Mouse (Mus musculus): ENCODE measurements around the gene Srrd. TPM values are rescaled to one million over a fixed set of nuclear protein-coding genes. Genes with fewer than 3 reads are reported as not detected.

The Srrd gene
- polyA plus RNA-seq, 1 experiment from 2014 or later = 30.0 TPM

GRCm38 (mm10) chr5:112300112-112300511, 42.7 kb downstream of the Srrd start:
- ATAC-seq (replicated peaks; ENCODE audit: low FRiP score, low read depth) = no peak
- DNase-seq (ENCODE audit: low spot score) = no peak
- Histone ChIP-seq H3K4me1 (replicated peaks; ENCODE audit: insufficient read depth, low read length) (peaks cover 3% of the 10 kb centered on the region; the same call in 1 of the 2 replicates), H3K27ac (no peak overlapping the region), H3K4me2 (ENCODE audit: low read length) (no peak overlapping the region), H3K36me3 (ENCODE audit: insufficient read depth, low read length) (0 out of 2 replicates have a peak, but pooled peaks cover 1% of the 10 kb centered on the region), H3K27me3 (ENCODE audit: insufficient read depth, low read length) (no peaks in the 10 kb centered on the region), H3K9me3 (replicated peaks; ENCODE audit: low read length) (no peaks in the 10 kb centered on the region), H3K9ac (ENCODE audit: low read depth, low read length) (no peak overlapping the region), H3K4me3 (replicated peaks; ENCODE audit: low read depth, low read length) (no peak overlapping the region)
- WGBS = 74% methylated on average over 2 of the region's 2 CpGs
- TF ChIP-seq CTCF (IDR thresholded peaks at IDR 0.05; ENCODE audit: low read depth) = no peak

- no peaks in the 10 kb centered on the region for H3K27me3 ChIP-seq (ENCODE audit: insufficient read depth, low read length)
- H3K4me1 ChIP-seq (replicated peaks; ENCODE audit: insufficient read depth, low read length) = peaks cover 10% of the 10 kb centered on the region; the same call in 1 of the 2 replicates
- DNase-seq (ENCODE audit: low spot score) = no peak
- H3K4me2 ChIP-seq (ENCODE audit: low read length) = no peak overlapping the region
- WGBS = 89% methylated on average over 4 of the region's 4 CpGs
- ATAC-seq (replicated peaks; ENCODE audit: low FRiP score, low read depth) = no peak
- TF ChIP-seq CTCF (IDR thresholded peaks at IDR 0.05; ENCODE audit: low read depth) = no peak
- no peak overlapping the region for H3K9ac ChIP-seq (ENCODE audit: low read depth, low read length)
- H3K4me3 ChIP-seq (replicated peaks; ENCODE audit: low read depth, low read length) = no peak overlapping the region
- H3K36me3 ChIP-seq (ENCODE audit: insufficient read depth, low read length) = no peaks in the 10 kb centered on the region
- H3K9me3 ChIP-seq (replicated peaks; ENCODE audit: low read length) = no peaks in the 10 kb centered on the region
- no peak overlapping the region for H3K27ac ChIP-seq
These were observed 43.4 kb downstream of the Srrd start for GRCm38 (mm10) chr5:112299399-112299798.

GRCm38 (mm10) chr5:112298226-112298988, 44.4 kb downstream of the Srrd start:
- no peaks in the 10 kb centered on the region for H3K9me3 ChIP-seq (replicated peaks; ENCODE audit: low read length)
- peak overlapping the region; percentile 28; the same call in 1 of the 2 replicates for H3K27ac ChIP-seq
- WGBS = 69% methylated on average over 12 of the region's 12 CpGs
- DNase-seq (ENCODE audit: low spot score) (peak; percentile 54), ATAC-seq (replicated peaks; ENCODE audit: low FRiP score, low read depth) (peak; percentile 62; the same call in 1 of the 2 replicates)
- H3K27me3 ChIP-seq (ENCODE audit: insufficient read depth, low read length) = no peaks in the 10 kb centered on the region
- no peak overlapping the region for H3K9ac ChIP-seq (ENCODE audit: low read depth, low read length)
- no peak for TF ChIP-seq CTCF (IDR thresholded peaks at IDR 0.05; ENCODE audit: low read depth)
- H3K4me1 ChIP-seq (replicated peaks; ENCODE audit: insufficient read depth, low read length) = peaks cover 11% of the 10 kb centered on the region; the same call in 1 of the 2 replicates
- no peaks in the 10 kb centered on the region for H3K36me3 ChIP-seq (ENCODE audit: insufficient read depth, low read length)
- H3K4me2 ChIP-seq (ENCODE audit: low read length) = no peak overlapping the region
- H3K4me3 ChIP-seq (replicated peaks; ENCODE audit: low read depth, low read length) = no peak overlapping the region

DNA sequence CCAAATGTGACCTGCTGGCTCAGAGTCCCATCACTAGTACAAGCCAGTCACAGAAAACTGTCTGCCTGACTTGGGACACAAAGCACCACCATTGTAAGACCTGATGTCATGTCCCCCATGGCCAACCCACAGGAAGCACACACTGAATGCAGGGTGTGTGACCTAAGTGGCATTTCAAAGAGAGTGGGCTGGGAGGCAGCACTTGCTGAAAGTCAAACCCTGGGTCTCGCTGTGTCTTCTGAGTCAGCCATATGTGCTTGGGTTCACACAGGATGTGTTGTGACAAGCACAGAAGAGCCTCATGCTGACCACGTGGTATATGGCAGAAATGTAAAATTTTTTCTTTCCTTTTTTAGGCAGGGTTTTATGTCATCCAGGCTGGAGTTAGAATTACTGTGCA, 45.6 kb downstream of the Srrd start:
- no peak overlapping the region for H3K9ac ChIP-seq (ENCODE audit: low read depth, low read length)
- no peak overlapping the region for H3K4me2 ChIP-seq (ENCODE audit: low read length)
- no peaks in the 10 kb centered on the region for H3K27me3 ChIP-seq (ENCODE audit: insufficient read depth, low read length)
- H3K36me3 ChIP-seq (ENCODE audit: insufficient read depth, low read length) = no peaks in the 10 kb centered on the region
- H3K9me3 ChIP-seq (replicated peaks; ENCODE audit: low read length) = no peaks in the 10 kb centered on the region
- peak overlapping the region; percentile 13; the same call in 1 of the 2 replicates for H3K27ac ChIP-seq
- ATAC-seq (replicated peaks; ENCODE audit: low FRiP score, low read depth) = no peak
- no peak for DNase-seq (ENCODE audit: low spot score)
- WGBS = 62% methylated on average over 2 of the region's 2 CpGs
- H3K4me3 ChIP-seq (replicated peaks; ENCODE audit: low read depth, low read length) = no peak overlapping the region
- TF ChIP-seq CTCF (IDR thresholded peaks at IDR 0.05; ENCODE audit: low read depth) = no peak
- peaks cover 13% of the 10 kb centered on the region for H3K4me1 ChIP-seq (replicated peaks; ENCODE audit: insufficient read depth, low read length)

DNA sequence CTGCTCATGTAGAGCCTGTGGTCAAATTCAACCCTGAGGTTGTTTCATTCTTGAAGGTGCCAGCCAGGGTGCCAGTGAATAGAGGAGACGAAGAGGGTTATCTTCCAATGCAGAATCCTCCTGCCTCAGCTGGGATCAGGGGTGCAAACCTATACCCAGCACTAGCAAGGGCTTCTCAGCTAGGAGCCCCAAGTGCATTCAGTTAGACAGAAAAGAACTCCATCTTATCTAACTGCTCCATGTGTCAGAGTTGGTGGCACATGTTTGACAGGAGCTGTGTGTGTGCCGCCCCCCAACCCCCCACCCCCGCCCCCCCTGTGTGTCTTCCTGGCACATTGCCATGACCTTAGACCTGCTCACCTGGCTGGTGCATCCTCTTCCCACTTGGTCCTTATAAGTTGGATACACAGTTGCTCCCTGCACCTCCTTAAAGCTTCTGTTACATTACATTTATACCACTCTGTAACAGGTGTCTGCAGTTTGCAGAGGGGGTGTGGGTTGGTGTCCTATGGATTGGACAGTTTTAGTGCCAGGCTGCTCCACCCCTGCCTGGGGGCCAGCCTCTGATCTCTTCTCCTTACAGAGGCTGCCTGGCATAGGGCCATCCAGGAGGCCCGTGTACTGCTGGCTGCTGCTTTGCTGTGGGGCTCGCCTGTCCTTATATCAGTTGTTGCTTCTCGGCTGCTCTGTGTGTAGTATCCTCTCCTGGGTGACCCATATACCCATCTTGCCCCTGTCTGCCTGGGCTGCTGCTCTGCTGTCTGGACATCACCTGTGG, 46.2 kb downstream of the Srrd start:
- Histone ChIP-seq H3K27ac (peak overlapping the region; percentile 13; the same call in 1 of the 2 replicates), H3K9me3 (replicated peaks; ENCODE audit: low read length) (no peaks in the 10 kb centered on the region), H3K27me3 (ENCODE audit: insufficient read depth, low read length) (no peaks in the 10 kb centered on the region), H3K4me1 (replicated peaks; ENCODE audit: insufficient read depth, low read length) (peaks cover 18% of the 10 kb centered on the region), H3K4me2 (ENCODE audit: low read length) (no peak overlapping the region), H3K36me3 (ENCODE audit: insufficient read depth, low read length) (no peaks in the 10 kb centered on the region), H3K4me3 (replicated peaks; ENCODE audit: low read depth, low read length) (no peak overlapping the region), H3K9ac (ENCODE audit: low read depth, low read length) (no peak overlapping the region)
- 57% methylated on average over 6 of the region's 6 CpGs for WGBS
- no peak for ATAC-seq (replicated peaks; ENCODE audit: low FRiP score, low read depth)
- no peak for DNase-seq (ENCODE audit: low spot score)
- no peak for TF ChIP-seq CTCF (IDR thresholded peaks at IDR 0.05; ENCODE audit: low read depth)

DNA sequence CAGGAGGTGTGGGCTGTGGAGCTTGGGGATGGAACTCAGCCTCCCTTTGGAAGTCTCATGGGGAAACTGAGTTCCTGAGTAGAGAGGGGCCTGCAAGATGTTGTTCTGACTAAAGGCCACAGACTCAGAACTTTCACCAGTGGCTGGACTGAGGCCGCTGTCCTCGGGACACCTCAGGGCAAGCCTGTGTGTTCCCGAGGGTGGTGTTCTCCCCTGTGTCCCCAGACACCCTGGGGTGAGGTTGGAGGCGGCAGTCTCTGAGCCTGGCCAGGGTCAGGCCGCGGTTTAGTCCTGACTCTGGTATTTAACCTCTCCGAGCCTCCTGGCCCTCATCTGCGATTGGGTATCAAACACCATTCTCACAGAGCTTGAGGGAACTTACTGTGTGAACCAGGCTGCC, 47.3 kb downstream of the Srrd start:
- Histone ChIP-seq H3K36me3 (ENCODE audit: insufficient read depth, low read length) (no peaks in the 10 kb centered on the region), H3K27me3 (ENCODE audit: insufficient read depth, low read length) (no peaks in the 10 kb centered on the region), H3K27ac (no peak overlapping the region), H3K4me2 (ENCODE audit: low read length) (no peak overlapping the region), H3K4me3 (replicated peaks; ENCODE audit: low read depth, low read length) (no peak overlapping the region), H3K9me3 (replicated peaks; ENCODE audit: low read length) (no peaks in the 10 kb centered on the region), H3K9ac (ENCODE audit: low read depth, low read length) (no peak overlapping the region), H3K4me1 (replicated peaks; ENCODE audit: insufficient read depth, low read length) (peaks cover 21% of the 10 kb centered on the region)
- DNase-seq (ENCODE audit: low spot score) (no peak), ATAC-seq (replicated peaks; ENCODE audit: low FRiP score, low read depth) (no peak)
- 72% methylated on average over 8 of the region's 8 CpGs for WGBS
- TF ChIP-seq CTCF (IDR thresholded peaks at IDR 0.05; ENCODE audit: low read depth) = no peak
